Mouse (Mus musculus): Measurements from ENCODE around the gene Spg20. TPM values are rescaled to one million over a fixed set of nuclear protein-coding genes. Genes with fewer than 3 reads are reported as not detected.

The Spg20 gene
- total and polyA plus RNA-seq, 3 experiments = 11.3 to 23.4 (median 20.9) TPM

GRCm38 (mm10) chr3:55093161-55093560 is 18.7 kb upstream of the Spg20 start:
- TF ChIP-seq POLR2AphosphoS5 (IDR thresholded peaks at IDR 0.05; ENCODE audit: insufficient replicate concordance, low read depth, low read length) = no peak
- TF ChIP-seq GATA2 (IDR thresholded peaks at IDR 0.05; ENCODE audit: borderline replicate concordance, low read depth, low read length) = no peak
- no peak for TF ChIP-seq GATA1 (IDR thresholded peaks at IDR 0.05; ENCODE audit: borderline replicate concordance, low read length)
- TF ChIP-seq CTCF (IDR thresholded peaks at IDR 0.05; ENCODE audit: low read depth, low read length) = no peak
- no peak for DNase-seq (ENCODE audit: low spot score)
- ATAC-seq (ENCODE audit: extremely low read depth, insufficient number of reproducible peaks, low FRiP score, poor library complexity, severe bottlenecking) = no peak
- H3K27me3 ChIP-seq (ENCODE audit: insufficient read depth, low read length) = no peaks in the 10 kb centered on the region; the same call in 1 of the 2 replicates
- no peaks in the 10 kb centered on the region for H3K4me1 ChIP-seq (ENCODE audit: insufficient read depth, low read depth, low read length)
- H3K4me3 ChIP-seq (ENCODE audit: low read depth, low read length) = no peak overlapping the region
- H3K36me3 ChIP-seq (replicated peaks) = no peaks in the 10 kb centered on the region
- H3K9me3 ChIP-seq (replicated peaks) = no peaks in the 10 kb centered on the region

GRCm38 (mm10) chr3:55095968-55096654 is 15.8 kb upstream of the Spg20 start:
- ATAC-seq (ENCODE audit: extremely low read depth, insufficient number of reproducible peaks, low FRiP score, poor library complexity, severe bottlenecking) (no peak), DNase-seq (ENCODE audit: low spot score) (no peak)
- TF ChIP-seq CTCF (IDR thresholded peaks at IDR 0.05; ENCODE audit: low read depth, low read length) (no peak), TAL1 (conservative IDR thresholded peaks at IDR 0.05; ENCODE audit: low read depth, low read length) (no peak), GATA1 (IDR thresholded peaks at IDR 0.05; ENCODE audit: borderline replicate concordance, low read length) (no peak), POLR2AphosphoS5 (IDR thresholded peaks at IDR 0.05; ENCODE audit: insufficient replicate concordance, low read depth, low read length) (no peak), GATA2 (IDR thresholded peaks at IDR 0.05; ENCODE audit: borderline replicate concordance, low read depth, low read length) (no peak)
- no peaks in the 10 kb centered on the region for H3K36me3 ChIP-seq (replicated peaks)
- no peak overlapping the region for H3K4me3 ChIP-seq (ENCODE audit: low read depth, low read length)
- no peaks in the 10 kb centered on the region for H3K4me1 ChIP-seq (ENCODE audit: insufficient read depth, low read depth, low read length)
- H3K9me3 ChIP-seq (replicated peaks) = no peaks in the 10 kb centered on the region
- H3K27me3 ChIP-seq (ENCODE audit: insufficient read depth, low read length) = no peaks in the 10 kb centered on the region; the same call in 1 of the 2 replicates

DNA sequence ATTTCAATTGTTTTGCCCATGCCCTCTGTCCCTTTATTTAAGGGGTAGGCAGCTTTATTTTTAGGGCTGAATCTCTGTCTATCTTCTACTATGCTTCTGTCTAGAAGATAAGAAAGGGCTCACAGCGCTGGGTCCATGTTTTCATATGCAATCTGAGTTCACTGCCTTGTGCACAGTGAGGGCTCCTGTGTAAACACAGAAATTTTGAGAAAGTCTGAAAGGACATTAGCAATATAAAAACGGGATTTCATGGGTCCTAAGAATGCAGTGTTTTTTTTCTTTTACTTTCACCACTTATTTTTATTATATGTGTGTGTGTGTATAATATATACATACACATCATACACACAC is 15.3 kb upstream of the Spg20 start:
- no peak for DNase-seq (ENCODE audit: low spot score)
- no peak for ATAC-seq (ENCODE audit: extremely low read depth, insufficient number of reproducible peaks, low FRiP score, poor library complexity, severe bottlenecking)
- Histone ChIP-seq H3K36me3 (replicated peaks) (no peaks in the 10 kb centered on the region), H3K4me1 (ENCODE audit: insufficient read depth, low read depth, low read length) (no peaks in the 10 kb centered on the region), H3K27me3 (ENCODE audit: insufficient read depth, low read length) (no peaks in the 10 kb centered on the region), H3K4me3 (ENCODE audit: low read depth, low read length) (no peak overlapping the region), H3K9me3 (replicated peaks) (no peaks in the 10 kb centered on the region)
- no peak for TF ChIP-seq POLR2AphosphoS5 (IDR thresholded peaks at IDR 0.05; ENCODE audit: insufficient replicate concordance, low read depth, low read length)
- TF ChIP-seq GATA1 (IDR thresholded peaks at IDR 0.05; ENCODE audit: borderline replicate concordance, low read length) = no peak
- no peak for TF ChIP-seq CTCF (IDR thresholded peaks at IDR 0.05; ENCODE audit: low read depth, low read length)
- no peak for TF ChIP-seq TAL1 (conservative IDR thresholded peaks at IDR 0.05; ENCODE audit: low read depth, low read length)
- no peak for TF ChIP-seq GATA2 (IDR thresholded peaks at IDR 0.05; ENCODE audit: borderline replicate concordance, low read depth, low read length)

DNA sequence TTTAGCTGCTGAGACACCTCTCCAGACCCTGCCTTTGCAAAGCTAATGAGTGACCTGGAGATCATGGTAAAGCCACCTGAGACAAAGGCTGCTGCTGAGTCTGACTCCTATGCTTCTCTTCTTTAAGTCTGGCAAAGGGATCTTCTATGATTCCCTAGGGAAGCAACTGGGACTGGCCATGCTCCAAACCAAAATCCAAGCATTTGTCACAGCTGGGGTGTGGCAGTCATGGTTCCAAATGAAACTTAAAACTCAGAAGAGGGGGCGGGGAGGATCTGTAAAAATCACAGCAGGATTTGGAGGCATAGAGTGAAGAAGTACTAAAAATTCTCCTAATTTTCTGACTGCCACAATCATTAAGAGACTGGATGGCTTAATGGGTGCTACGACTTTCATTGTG is 14.7 kb upstream of the Spg20 start:
- no peak for TF ChIP-seq GATA2 (IDR thresholded peaks at IDR 0.05; ENCODE audit: borderline replicate concordance, low read depth, low read length)
- TF ChIP-seq TAL1 (conservative IDR thresholded peaks at IDR 0.05; ENCODE audit: low read depth, low read length) = no peak
- TF ChIP-seq CTCF (IDR thresholded peaks at IDR 0.05; ENCODE audit: low read depth, low read length) = no peak
- TF ChIP-seq POLR2AphosphoS5 (IDR thresholded peaks at IDR 0.05; ENCODE audit: insufficient replicate concordance, low read depth, low read length) = no peak
- no peak for TF ChIP-seq GATA1 (IDR thresholded peaks at IDR 0.05; ENCODE audit: borderline replicate concordance, low read length)
- DNase-seq (ENCODE audit: low spot score) = no peak
- H3K4me3 ChIP-seq (ENCODE audit: low read depth, low read length) = no peak overlapping the region
- no peaks in the 10 kb centered on the region for H3K9me3 ChIP-seq (replicated peaks)
- H3K27me3 ChIP-seq (ENCODE audit: insufficient read depth, low read length) = no peaks in the 10 kb centered on the region
- no peaks in the 10 kb centered on the region for H3K4me1 ChIP-seq (ENCODE audit: insufficient read depth, low read depth, low read length)
- no peaks in the 10 kb centered on the region for H3K36me3 ChIP-seq (replicated peaks)
- no peak for ATAC-seq (ENCODE audit: extremely low read depth, insufficient number of reproducible peaks, low FRiP score, poor library complexity, severe bottlenecking)

- Histone ChIP-seq H3K27me3 (ENCODE audit: insufficient read depth, low read length) (no peaks in the 10 kb centered on the region), H3K9me3 (replicated peaks) (no peaks in the 10 kb centered on the region), H3K4me1 (ENCODE audit: insufficient read depth, low read depth, low read length) (no peaks in the 10 kb centered on the region), H3K36me3 (replicated peaks) (no peaks in the 10 kb centered on the region), H3K4me3 (ENCODE audit: low read depth, low read length) (no peak overlapping the region)
- TF ChIP-seq TAL1 (conservative IDR thresholded peaks at IDR 0.05; ENCODE audit: low read depth, low read length) (no peak), GATA2 (IDR thresholded peaks at IDR 0.05; ENCODE audit: borderline replicate concordance, low read depth, low read length) (no peak), CTCF (IDR thresholded peaks at IDR 0.05; ENCODE audit: low read depth, low read length) (no peak), POLR2AphosphoS5 (IDR thresholded peaks at IDR 0.05; ENCODE audit: insufficient replicate concordance, low read depth, low read length) (no peak)
- DNase-seq (ENCODE audit: low spot score) (no peak), ATAC-seq (ENCODE audit: extremely low read depth, insufficient number of reproducible peaks, low FRiP score, poor library complexity, severe bottlenecking) (no peak)
These were observed 13.9 kb upstream of the Spg20 start for GRCm38 (mm10) chr3:55098014-55098413.

- no peaks in the 10 kb centered on the region for H3K4me1 ChIP-seq (ENCODE audit: insufficient read depth, low read depth, low read length)
- DNase-seq (ENCODE audit: low spot score) (no peak), ATAC-seq (ENCODE audit: extremely low read depth, insufficient number of reproducible peaks, low FRiP score, poor library complexity, severe bottlenecking) (no peak)
- TF ChIP-seq GATA2 (IDR thresholded peaks at IDR 0.05; ENCODE audit: borderline replicate concordance, low read depth, low read length) = no peak
- no peak for TF ChIP-seq TAL1 (conservative IDR thresholded peaks at IDR 0.05; ENCODE audit: low read depth, low read length)
- no peak for TF ChIP-seq GATA1 (IDR thresholded peaks at IDR 0.05; ENCODE audit: borderline replicate concordance, low read length)
- no peaks in the 10 kb centered on the region for H3K27me3 ChIP-seq (ENCODE audit: insufficient read depth, low read length)
- no peak overlapping the region for H3K4me3 ChIP-seq (ENCODE audit: low read depth, low read length)
- H3K9me3 ChIP-seq (replicated peaks) = peaks cover 5% of the 10 kb centered on the region
- no peaks in the 10 kb centered on the region for H3K36me3 ChIP-seq (replicated peaks)
These were observed 12.9 kb upstream of the Spg20 start for GRCm38 (mm10) chr3:55098990-55099389.

Data from G1E (cell line).